Mouse (Mus musculus) hindlimb bud, embryonic 11.5 days (tissue): Measurements from ENCODE around the gene Acsm3.

Experiments
- DNase-seq: peaks from one replicate; pipeline ENCODE4 v3.0.0-alpha.2; 2012; ENCODE audit warnings: low read depth, low spot score; ENCODE audit errors: extremely low spot score

The Acsm3 gene

DNA sequence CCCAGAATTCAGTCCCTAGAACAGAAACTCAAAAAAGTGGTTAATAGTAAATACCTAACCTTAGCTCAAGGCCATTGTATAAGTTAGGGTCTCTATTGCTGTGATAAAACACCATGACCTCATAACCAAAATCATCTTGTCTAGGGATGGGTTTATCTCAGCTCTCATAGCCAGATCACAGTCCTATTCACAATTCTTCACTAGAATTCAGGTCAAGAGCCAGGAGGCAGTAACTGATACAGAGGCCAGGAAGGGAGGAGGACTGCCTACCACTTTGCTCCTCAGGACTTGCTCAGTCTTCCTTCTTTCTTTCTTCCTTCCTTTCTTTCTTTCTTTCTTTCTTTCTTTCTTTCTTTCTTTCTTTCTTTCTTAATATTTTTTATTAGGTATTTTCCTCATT, 34.6 kb downstream of the Acsm3 start:
- no peak for DNase-seq

DNA sequence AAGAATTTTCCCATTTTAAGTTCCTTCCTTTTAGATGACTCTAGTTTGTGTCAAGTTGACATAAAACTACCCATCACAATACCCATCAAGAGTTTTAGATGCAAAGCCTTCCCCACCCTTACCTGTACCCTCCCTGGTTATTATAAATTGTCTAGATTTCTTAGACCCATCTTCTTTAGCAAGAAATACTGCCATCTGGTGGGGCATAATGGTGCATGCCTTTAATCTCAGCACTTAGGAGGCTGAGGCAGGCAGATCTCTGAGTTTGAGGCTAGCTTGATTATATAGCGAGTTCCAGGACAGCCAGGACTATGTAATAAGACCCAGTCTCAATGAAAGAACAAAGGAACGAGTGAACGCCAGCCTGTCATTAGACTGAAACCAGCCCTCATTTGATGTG, 39.8 kb downstream of the Acsm3 start:
- no peak for DNase-seq

DNA sequence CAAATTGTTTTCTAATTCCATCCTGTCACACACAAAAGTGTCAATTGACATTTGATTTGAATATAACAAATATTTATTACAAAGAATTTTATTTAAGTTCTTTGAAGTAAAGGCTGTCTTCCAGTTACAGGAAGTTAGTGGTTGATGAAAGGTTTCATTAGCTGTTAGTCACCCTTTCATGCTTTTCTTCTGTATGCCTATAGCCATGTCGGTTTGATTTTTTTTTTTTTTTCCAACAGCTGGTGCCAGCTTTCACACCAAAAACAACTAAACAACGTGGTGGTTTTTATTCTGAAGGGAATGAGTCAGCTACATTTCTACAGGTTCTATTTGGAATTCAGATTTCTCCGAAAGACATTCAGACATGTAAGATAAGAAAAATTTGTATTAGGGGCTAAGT, 40.3 kb downstream of the Acsm3 start:
- DNase-seq, result no peak

DNA sequence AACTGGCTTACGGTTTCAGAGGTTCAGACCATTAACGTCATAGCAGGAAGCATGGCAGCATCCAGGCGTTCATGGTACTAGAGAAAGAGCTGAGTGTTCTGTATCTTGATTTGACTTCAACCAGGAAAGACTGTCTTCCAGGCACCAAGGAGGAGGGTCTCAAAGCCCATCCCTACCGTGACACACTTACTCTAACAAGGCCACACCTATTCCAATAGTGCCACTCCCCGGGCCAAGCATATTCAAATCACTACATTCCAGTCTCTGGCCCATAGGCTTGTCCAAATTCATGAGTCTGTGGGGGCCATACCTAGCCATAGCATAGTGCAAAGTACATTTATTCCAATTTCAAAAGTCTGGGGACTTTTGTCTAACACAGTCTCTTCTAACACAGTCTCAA, 46.7 kb downstream of the Acsm3 start:
- DNase-seq, result no peak

DNA sequence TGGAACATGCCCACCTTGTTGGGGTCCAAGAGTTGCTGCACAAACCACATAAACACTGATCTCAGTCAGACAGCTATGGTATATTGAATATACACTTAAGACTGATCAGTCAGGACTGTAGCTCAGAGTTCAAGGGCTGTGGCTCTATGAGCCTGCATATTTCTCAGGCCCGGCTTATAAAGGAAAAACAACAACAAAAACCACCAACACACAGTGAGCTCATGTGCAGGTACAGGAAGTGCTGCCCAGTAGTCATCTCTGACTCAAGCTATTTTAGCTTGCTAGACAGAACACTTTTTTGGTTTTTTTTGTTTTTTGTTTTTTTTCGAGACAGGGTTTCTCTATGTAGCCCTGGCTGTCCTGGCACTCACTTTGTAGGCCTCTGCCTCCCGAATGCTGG, 48.0 kb downstream of the Acsm3 start:
- DNase-seq, result no peak

DNA sequence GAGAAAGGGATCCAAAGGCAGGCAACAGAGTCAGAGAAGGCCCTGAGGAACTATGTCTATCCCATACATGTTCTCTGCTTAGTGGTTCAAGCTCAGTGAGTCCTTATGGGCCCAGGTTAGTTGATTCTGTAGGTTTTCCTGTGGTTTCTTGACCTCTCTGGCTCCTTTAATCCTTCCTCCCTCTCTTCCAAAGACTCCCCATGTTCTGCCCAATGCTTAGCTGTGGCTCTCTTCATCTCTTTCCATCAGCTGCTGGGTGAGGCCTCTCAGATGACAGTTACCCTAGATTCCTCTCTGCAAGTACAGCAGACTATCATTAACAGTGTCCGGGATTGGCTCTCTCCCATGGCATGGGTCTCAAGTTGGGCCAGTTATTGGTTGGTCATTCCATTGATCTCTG, 74.6 kb downstream of the Acsm3 start:
- no peak for DNase-seq

DNA sequence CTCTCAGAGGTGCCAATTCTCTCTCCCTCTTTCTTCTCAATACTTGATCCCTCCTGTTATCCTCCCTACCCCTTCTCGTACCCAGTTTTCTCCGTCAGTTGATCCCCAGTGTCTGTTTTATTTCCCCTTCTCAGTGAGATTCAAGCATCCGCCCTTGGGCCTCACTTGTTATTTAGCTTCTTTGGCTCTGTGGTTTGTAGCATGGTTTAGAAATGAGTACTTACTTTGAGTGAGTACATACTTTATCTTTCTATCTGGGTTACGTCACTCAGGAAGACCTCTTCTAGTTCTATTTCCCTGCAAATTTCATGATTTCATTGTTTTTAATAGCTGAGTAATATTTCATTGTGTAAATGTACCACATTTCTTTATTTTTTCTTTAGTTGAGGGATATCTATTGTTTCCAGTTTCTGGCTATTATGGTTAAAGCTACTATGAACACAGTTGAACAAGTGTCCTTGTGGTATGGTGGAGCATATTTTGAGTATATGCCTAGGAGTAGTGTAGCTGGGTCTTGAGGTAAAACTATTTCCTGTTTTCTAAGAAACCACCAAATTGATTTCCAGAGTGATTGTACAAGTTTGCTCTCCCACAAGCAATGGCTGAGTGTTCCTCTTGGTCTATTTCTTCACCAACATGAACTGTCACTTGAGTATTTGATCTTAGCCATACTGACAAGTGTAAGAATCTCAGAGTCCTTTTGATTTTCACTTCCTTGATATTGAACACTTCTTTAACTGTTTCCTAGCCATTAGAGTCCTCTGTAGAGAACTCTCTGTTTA, 75.5 kb downstream of the Acsm3 start:
- no peak for DNase-seq
